ENCODE assay signal across 46 mouse cellular contexts in genomic region chr1:92657025-92657820, GRCm38 (mm10). TPM values are rescaled to one million over a fixed set of nuclear protein-coding genes. Genes with fewer than 3 reads are reported as not detected.
A peak's percentile ranks its signal among the peaks of the same experiment; 100 is the strongest.
DNase-seq lines count a peak whose midpoint lies in the region; ATAC-seq and TF ChIP-seq lines count a peak whose summit lies in the region.
"Had no signal": no experiment of that assay in that cellular context is flagged by ENCODE, and none has a peak within 500 bp of the region (broad histone marks: within the 10 kb centered on the region; RNA-seq: fewer than 3 reads in every experiment).

No protein-coding gene starts in this region.

- peak; percentile 67 to 88 for DNase-seq in adrenal gland, adult (ENCODE audit: inconsistent age in 2 of 2, low spot score in 1 of 2)
- no peak for DNase-seq in adrenal gland, postnatal 25 days
- DNase-seq in hindbrain, embryonic 11.5 days (ENCODE audit: low spot score), result no peak
- DNase-seq in midbrain, embryonic 11.5 days (ENCODE audit: low spot score, missing footprints), result peak; percentile 45
- DNase-seq in stomach, postnatal 0 days (ENCODE audit: low spot score), result no peak
- DNase-seq: cerebellum, adult 11 months; cerebellum, adult 9-10 months; gastrocnemius, postnatal 25 days; heart, adult 11 months; kidney, adult 8-10 months; kidney, postnatal 25 days; liver; lung, adult 2 months; lung, postnatal 10 days; right cerebral cortex, adult 18-20 months; spleen, adult 18-20 months; thymus, adult 18-20 months; thymus, postnatal 25 days had no signal

- H3K4me2 ChIP-seq in hindbrain, embryonic 12.5 days (replicated peaks), result no peak overlapping the region
- no peak overlapping the region for H3K4me2 ChIP-seq in hindbrain, embryonic 11.5 days (replicated peaks; ENCODE audit: low read depth, low read length)
- no peak overlapping the region for H3K4me2 ChIP-seq in midbrain, embryonic 11.5 days
- no peak overlapping the region for H3K4me2 ChIP-seq in midbrain, embryonic 16.5 days (ENCODE audit: low read length)
- H3K4me2 ChIP-seq in stomach, postnatal 0 days (replicated peaks; ENCODE audit: low read depth), result no peak overlapping the region
- H3K4me2 ChIP-seq: embryonic facial prominence, embryonic 12.5 days; forebrain, embryonic 15.5 days; heart, embryonic 15.5 days; intestine, embryonic 15.5 days had no signal

- no peaks in the 10 kb centered on the region for H3K4me1 ChIP-seq in hindbrain, embryonic 12.5 days
- no peaks in the 10 kb centered on the region for H3K4me1 ChIP-seq in hindbrain, embryonic 11.5 days (replicated peaks; ENCODE audit: control insufficient read depth, insufficient read depth, low read length)
- H3K4me1 ChIP-seq in midbrain, embryonic 11.5 days (ENCODE audit: control insufficient read depth, insufficient read depth, low read length), result no peaks in the 10 kb centered on the region
- H3K4me1 ChIP-seq in midbrain, embryonic 16.5 days (ENCODE audit: control insufficient read depth, insufficient read depth, low read length), result no peaks in the 10 kb centered on the region
- H3K4me1 ChIP-seq in stomach, postnatal 0 days (replicated peaks; ENCODE audit: control insufficient read depth, insufficient read depth), result no peaks in the 10 kb centered on the region
- H3K4me1 ChIP-seq: embryonic facial prominence, embryonic 12.5 days; forebrain, embryonic 15.5 days; heart, embryonic 10.5 days; heart, embryonic 15.5 days; intestine, embryonic 15.5 days; midbrain, embryonic 10.5 days had no signal

- H3K36me3 ChIP-seq in hindbrain, embryonic 12.5 days, result no peaks in the 10 kb centered on the region
- no peaks in the 10 kb centered on the region for H3K36me3 ChIP-seq in hindbrain, embryonic 11.5 days (ENCODE audit: control insufficient read depth, insufficient read depth, low read length)
- H3K36me3 ChIP-seq in midbrain, embryonic 11.5 days (ENCODE audit: control insufficient read depth, insufficient read depth, low read length), result no peaks in the 10 kb centered on the region
- no peaks in the 10 kb centered on the region for H3K36me3 ChIP-seq in midbrain, embryonic 16.5 days (ENCODE audit: control insufficient read depth, insufficient read depth, low read length)
- H3K36me3 ChIP-seq in stomach, postnatal 0 days (ENCODE audit: control insufficient read depth, insufficient read depth, low read length), result no peaks in the 10 kb centered on the region
- H3K36me3 ChIP-seq: embryonic facial prominence, embryonic 12.5 days; forebrain, embryonic 15.5 days; heart, embryonic 10.5 days; heart, embryonic 15.5 days; intestine, embryonic 15.5 days; midbrain, embryonic 10.5 days had no signal

- no peak overlapping the region for H3K4me3 ChIP-seq in hindbrain, embryonic 12.5 days
- no peak overlapping the region for H3K4me3 ChIP-seq in hindbrain, embryonic 11.5 days (ENCODE audit: low read depth, low read length)
- no peak overlapping the region for H3K4me3 ChIP-seq in midbrain, embryonic 11.5 days (ENCODE audit: low read depth, low read length)
- no peak overlapping the region for H3K4me3 ChIP-seq in midbrain, embryonic 16.5 days (ENCODE audit: low read depth, low read length)
- no peak overlapping the region for H3K4me3 ChIP-seq in stomach, postnatal 0 days (ENCODE audit: low read depth, low read length)
- H3K4me3 ChIP-seq: embryonic facial prominence, embryonic 12.5 days; forebrain, embryonic 15.5 days; heart, embryonic 10.5 days; heart, embryonic 15.5 days; intestine, embryonic 15.5 days; midbrain, embryonic 10.5 days; myocyte had no signal

- 0 out of 2 replicates have a peak, but pooled peaks have one; percentile 19 for ATAC-seq in hindbrain, embryonic 12.5 days (ENCODE audit: low FRiP score)
- no peak for ATAC-seq in hindbrain, embryonic 11.5 days (ENCODE audit: low FRiP score)
- no peak for ATAC-seq in midbrain, embryonic 11.5 days (ENCODE audit: low FRiP score)
- ATAC-seq in midbrain, embryonic 16.5 days, result no peak
- ATAC-seq in stomach, postnatal 0 days (ENCODE audit: low FRiP score, low TSS enrichment), result peak; percentile 40; the same call in 1 of the 2 replicates
- no peak for ATAC-seq in megakaryocyte, adult 5-6 weeks (ENCODE audit: poor library complexity, severe bottlenecking)
- ATAC-seq: activated CD4-positive, CD25-positive, alpha-beta regulatory T cell, adult 4 months; forebrain, embryonic 15.5 days; hindbrain, postnatal 0 days; intestine, embryonic 15.5 days had no signal

- no peak for TF ChIP-seq EP300 in stomach, postnatal 0 days (optimal IDR thresholded peaks at IDR 0.05)

- TF ChIP-seq CTCF in stomach, postnatal 0 days (IDR thresholded peaks at IDR 0.05; ENCODE audit: low read depth), result no peak

- H3K27ac ChIP-seq in hindbrain, embryonic 12.5 days, result no peak overlapping the region
- no peak overlapping the region for H3K27ac ChIP-seq in hindbrain, embryonic 11.5 days (ENCODE audit: low read depth, low read length)
- no peak overlapping the region for H3K27ac ChIP-seq in midbrain, embryonic 11.5 days (ENCODE audit: low read depth, low read length)
- H3K27ac ChIP-seq in midbrain, embryonic 16.5 days (ENCODE audit: low read length), result no peak overlapping the region
- no peak overlapping the region for H3K27ac ChIP-seq in stomach, postnatal 0 days (replicated peaks)
- H3K27ac ChIP-seq: embryonic facial prominence, embryonic 12.5 days; forebrain, embryonic 15.5 days; heart, embryonic 10.5 days; heart, embryonic 15.5 days; hindbrain, postnatal 0 days; intestine, embryonic 15.5 days; liver, embryonic 14.5 days; macrophage; midbrain, embryonic 10.5 days had no signal

- WGBS in hindbrain, embryonic 12.5 days, result 78% methylated on average over 11 of the region's 11 CpGs
- WGBS in hindbrain, embryonic 11.5 days, result 80% methylated on average over 11 of the region's 11 CpGs
- WGBS in midbrain, embryonic 11.5 days, result 81% methylated on average over 11 of the region's 11 CpGs
- 86% methylated on average over 11 of the region's 11 CpGs for WGBS in midbrain, embryonic 16.5 days
- 70% methylated on average over 11 of the region's 11 CpGs for WGBS in stomach, postnatal 0 days

- H3K27me3 ChIP-seq in hindbrain, embryonic 12.5 days, result no peaks in the 10 kb centered on the region
- H3K27me3 ChIP-seq in hindbrain, embryonic 11.5 days (ENCODE audit: control insufficient read depth, insufficient read depth, low read length), result no peaks in the 10 kb centered on the region
- no peaks in the 10 kb centered on the region for H3K27me3 ChIP-seq in midbrain, embryonic 11.5 days (ENCODE audit: control insufficient read depth, insufficient read depth, low read length)
- no peaks in the 10 kb centered on the region for H3K27me3 ChIP-seq in midbrain, embryonic 16.5 days (ENCODE audit: control insufficient read depth, insufficient read depth, low read depth, low read length)
- H3K27me3 ChIP-seq in stomach, postnatal 0 days (ENCODE audit: control insufficient read depth, insufficient read depth, low read length), result no peaks in the 10 kb centered on the region
- H3K27me3 ChIP-seq: embryonic facial prominence, embryonic 12.5 days; forebrain, embryonic 15.5 days; intestine, embryonic 15.5 days had no signal

- no peaks in the 10 kb centered on the region for H3K9me3 ChIP-seq in hindbrain, embryonic 12.5 days (replicated peaks)
- no peaks in the 10 kb centered on the region for H3K9me3 ChIP-seq in hindbrain, embryonic 11.5 days (ENCODE audit: control insufficient read depth, low read length)
- H3K9me3 ChIP-seq in midbrain, embryonic 11.5 days (ENCODE audit: control insufficient read depth, low read length), result no peaks in the 10 kb centered on the region
- no peaks in the 10 kb centered on the region for H3K9me3 ChIP-seq in midbrain, embryonic 16.5 days (replicated peaks; ENCODE audit: control insufficient read depth, low read length, poor library complexity, severe bottlenecking)
- no peaks in the 10 kb centered on the region for H3K9me3 ChIP-seq in stomach, postnatal 0 days (ENCODE audit: control insufficient read depth, low read length)
- H3K9me3 ChIP-seq: embryonic facial prominence, embryonic 12.5 days; forebrain, embryonic 15.5 days; heart, embryonic 10.5 days; heart, embryonic 15.5 days; intestine, embryonic 15.5 days; midbrain, embryonic 10.5 days had no signal

- H3K9ac ChIP-seq in hindbrain, embryonic 12.5 days, result no peak overlapping the region
- no peak overlapping the region for H3K9ac ChIP-seq in hindbrain, embryonic 11.5 days (ENCODE audit: low read depth, low read length)
- H3K9ac ChIP-seq in midbrain, embryonic 11.5 days (ENCODE audit: low read length), result no peak overlapping the region
- no peak overlapping the region for H3K9ac ChIP-seq in midbrain, embryonic 16.5 days (ENCODE audit: low read depth, low read length)
- H3K9ac ChIP-seq in stomach, postnatal 0 days (ENCODE audit: low read length), result no peak overlapping the region
- H3K9ac ChIP-seq: embryonic facial prominence, embryonic 12.5 days; forebrain, embryonic 15.5 days; heart, embryonic 15.5 days; intestine, embryonic 15.5 days; liver, embryonic 14.5 days had no signal

RNA-seq across cellular contexts. Expression of gene Otos, which starts 8.6 kb away (rescaled TPM):
- total RNA-seq in adrenal gland, postnatal 25 days (2021), result not detected in 2 replicates
- polyA plus RNA-seq in hindbrain, embryonic 12.5 days (2016; fragmentation: Nextera tagmentation; extraction: Ambion mirVana), result not detected in 2 replicates
- 0.09 and 0.10 TPM in 2 replicates for polyA plus RNA-seq in hindbrain, embryonic 11.5 days (2014; fragmentation: Nextera tagmentation; extraction: Ambion mirVana)
- 0.08 TPM in 1 of 2 replicates, not detected in the other for polyA plus RNA-seq in midbrain, embryonic 11.5 days (2014; fragmentation: Nextera tagmentation; extraction: Ambion mirVana)
- polyA plus RNA-seq in midbrain, embryonic 16.5 days (2015; fragmentation: Nextera tagmentation; extraction: Ambion mirVana), result 0.65 TPM in 1 of 2 replicates, not detected in the other
- polyA plus RNA-seq in stomach, postnatal 0 days (2015; fragmentation: Nextera tagmentation; extraction: Ambion mirVana), result 0.16 and 0.18 TPM in 2 replicates
- total RNA-seq in megakaryocyte, adult 5-6 weeks (2015), result 0.85 and 2.8 TPM in 2 replicates
- 0.53 and 1.8 TPM in 2 replicates for total RNA-seq in megakaryocyte, adult 5-6 weeks (2017)
- total RNA-seq: CH12.LX; ES-E14; gastrocnemius, adult 18-20 months; gastrocnemius, postnatal 25 days; heart, postnatal 25 days; hindbrain, postnatal 0 days; left cerebral cortex, adult 18-20 months; left cerebral cortex, postnatal 14 days; midbrain, postnatal 0 days had no signal
- polyA plus RNA-seq: C2C12; forebrain, embryonic 15.5 days; heart, embryonic 15.5 days; limb, embryonic 11.5 days; lung, adult 2 months; macrophage had no signal

RNA-seq across cellular contexts. Expression of gene Cops9, which starts 15.4 kb away (rescaled TPM):
- 311 and 345 TPM in 2 replicates for total RNA-seq in adrenal gland, postnatal 25 days (2021)
- polyA plus RNA-seq in hindbrain, embryonic 12.5 days (2016; fragmentation: Nextera tagmentation; extraction: Ambion mirVana), result 333 and 394 TPM in 2 replicates
- 388 and 392 TPM in 2 replicates for polyA plus RNA-seq in hindbrain, embryonic 11.5 days (2014; fragmentation: Nextera tagmentation; extraction: Ambion mirVana)
- 354 and 411 TPM in 2 replicates for polyA plus RNA-seq in midbrain, embryonic 11.5 days (2014; fragmentation: Nextera tagmentation; extraction: Ambion mirVana)
- 492 and 521 TPM in 2 replicates for polyA plus RNA-seq in midbrain, embryonic 16.5 days (2015; fragmentation: Nextera tagmentation; extraction: Ambion mirVana)
- polyA plus RNA-seq in stomach, postnatal 0 days (2015; fragmentation: Nextera tagmentation; extraction: Ambion mirVana), result 375 and 396 TPM in 2 replicates
- 178 and 190 TPM in 2 replicates for total RNA-seq in megakaryocyte, adult 5-6 weeks (2015)
- total RNA-seq in megakaryocyte, adult 5-6 weeks (2017), result 166 and 180 TPM in 2 replicates

RNA-seq across cellular contexts. Expression of gene Olfr12, which starts 39.6 kb away (rescaled TPM):
- total RNA-seq in adrenal gland, postnatal 25 days (2021), result not detected in 2 replicates
- polyA plus RNA-seq in hindbrain, embryonic 12.5 days (2016; fragmentation: Nextera tagmentation; extraction: Ambion mirVana), result not detected in 2 replicates
- polyA plus RNA-seq in hindbrain, embryonic 11.5 days (2014; fragmentation: Nextera tagmentation; extraction: Ambion mirVana), result 0.09 TPM in 1 of 2 replicates, not detected in the other
- 0.05 and 0.12 TPM in 2 replicates for polyA plus RNA-seq in midbrain, embryonic 11.5 days (2014; fragmentation: Nextera tagmentation; extraction: Ambion mirVana)
- polyA plus RNA-seq in midbrain, embryonic 16.5 days (2015; fragmentation: Nextera tagmentation; extraction: Ambion mirVana), result not detected in 2 replicates
- polyA plus RNA-seq in stomach, postnatal 0 days (2015; fragmentation: Nextera tagmentation; extraction: Ambion mirVana), result 0.02 TPM in 1 of 2 replicates, not detected in the other
- total RNA-seq in megakaryocyte, adult 5-6 weeks (2015), result not detected in 2 replicates
- not detected in 2 replicates for total RNA-seq in megakaryocyte, adult 5-6 weeks (2017)
- total RNA-seq: common myeloid progenitor, adult 5-6 weeks; gastrocnemius, adult 18-20 months; gastrocnemius, postnatal 25 days; heart, postnatal 25 days; hindbrain, postnatal 0 days; layer of hippocampus, adult 18-20 months; layer of hippocampus, postnatal 10 days; left cerebral cortex, adult 18-20 months; left cerebral cortex, postnatal 14 days; midbrain, postnatal 0 days had no signal
- polyA plus RNA-seq: activated CD4-positive, CD25-positive, alpha-beta regulatory T cell, adult 4 months; C2C12; embryonic facial prominence, embryonic 12.5 days; forebrain, embryonic 15.5 days; heart, embryonic 10.5 days; heart, embryonic 15.5 days; hindbrain, postnatal 0 days; intestine, embryonic 15.5 days; limb, embryonic 11.5 days; liver, embryonic 14.5 days; lung, adult 2 months; macrophage; midbrain, embryonic 10.5 days; midbrain, postnatal 0 days; myocyte; stomach, embryonic 16.5 days had no signal

RNA-seq across cellular contexts. Expression of gene Olfr1410, which starts 51.6 kb away (rescaled TPM):
- not detected in 2 replicates for total RNA-seq in adrenal gland, postnatal 25 days (2021)
- polyA plus RNA-seq in hindbrain, embryonic 12.5 days (2016; fragmentation: Nextera tagmentation; extraction: Ambion mirVana), result not detected in 2 replicates
- polyA plus RNA-seq in hindbrain, embryonic 11.5 days (2014; fragmentation: Nextera tagmentation; extraction: Ambion mirVana), result not detected in 2 replicates
- not detected in 2 replicates for polyA plus RNA-seq in midbrain, embryonic 11.5 days (2014; fragmentation: Nextera tagmentation; extraction: Ambion mirVana)
- polyA plus RNA-seq in midbrain, embryonic 16.5 days (2015; fragmentation: Nextera tagmentation; extraction: Ambion mirVana), result not detected in 2 replicates
- polyA plus RNA-seq in stomach, postnatal 0 days (2015; fragmentation: Nextera tagmentation; extraction: Ambion mirVana), result not detected in 2 replicates
- not detected in 2 replicates for total RNA-seq in megakaryocyte, adult 5-6 weeks (2015)
- total RNA-seq in megakaryocyte, adult 5-6 weeks (2017), result not detected in 2 replicates
- total RNA-seq: common myeloid progenitor, adult 5-6 weeks; gastrocnemius, adult 18-20 months; gastrocnemius, postnatal 25 days; heart, postnatal 25 days; hindbrain, postnatal 0 days; layer of hippocampus, adult 18-20 months; layer of hippocampus, postnatal 10 days; left cerebral cortex, adult 18-20 months; left cerebral cortex, postnatal 14 days; midbrain, postnatal 0 days had no signal
- polyA plus RNA-seq: activated CD4-positive, CD25-positive, alpha-beta regulatory T cell, adult 4 months; C2C12; embryonic facial prominence, embryonic 12.5 days; forebrain, embryonic 15.5 days; frontal cortex, adult 2 months; heart, embryonic 10.5 days; heart, embryonic 15.5 days; hindbrain, postnatal 0 days; intestine, embryonic 15.5 days; limb, embryonic 11.5 days; liver, embryonic 14.5 days; lung, adult 2 months; macrophage; midbrain, embryonic 10.5 days; midbrain, postnatal 0 days; myocyte; stomach, embryonic 16.5 days had no signal

Comparison
In these comparisons a context has a peak if more than half of its experiments do, and no peak if none do; other contexts are left out.
1. DNase-seq: peak in adrenal gland, adult (2 of 2) and midbrain, embryonic 11.5 days (single experiment); none in adrenal gland, postnatal 25 days (single experiment), hindbrain, embryonic 11.5 days (single experiment) and stomach, postnatal 0 days (single experiment).
2. ATAC-seq: peak in hindbrain, embryonic 12.5 days (single experiment) and stomach, postnatal 0 days (single experiment); none in hindbrain, embryonic 11.5 days (single experiment), midbrain, embryonic 11.5 days (single experiment), midbrain, embryonic 16.5 days (single experiment) and megakaryocyte, adult 5-6 weeks (single experiment).